ENCODE assay signal across 11 mouse cellular contexts in genomic region chr4:139489946-139490345, GRCm38 (mm10). TPM values are rescaled to one million over a fixed set of nuclear protein-coding genes. Genes with fewer than 3 reads are reported as not detected.
DNase-seq lines count a peak whose midpoint lies in the region; ATAC-seq lines count a peak whose summit lies in the region.
"Had no signal": no experiment of that assay in that cellular context is flagged by ENCODE, and none has a peak within 500 bp of the region (broad histone marks: within the 10 kb centered on the region; RNA-seq: fewer than 3 reads in every experiment).

No protein-coding gene starts in this region.

- no peak overlapping the region for H3K9ac ChIP-seq in heart, embryonic 15.5 days
- no peak overlapping the region for H3K9ac ChIP-seq in liver, embryonic 12.5 days
- H3K9ac ChIP-seq in forebrain, embryonic 16.5 days (replicated peaks; ENCODE audit: low read depth, low read length): no peak overlapping the region
- H3K9ac ChIP-seq: embryonic facial prominence, embryonic 15.5 days had no signal

- H3K4me3 ChIP-seq in heart, embryonic 15.5 days: no peak overlapping the region
- no peak overlapping the region for H3K4me3 ChIP-seq in liver, embryonic 12.5 days
- no peak overlapping the region for H3K4me3 ChIP-seq in forebrain, embryonic 16.5 days (replicated peaks; ENCODE audit: low read length)
- H3K4me3 ChIP-seq: embryonic facial prominence, embryonic 15.5 days had no signal

- 65% methylated on average over 1 of the region's 1 CpGs for WGBS in heart, embryonic 15.5 days
- WGBS in liver, embryonic 12.5 days (ENCODE audit: insufficient replicate concordance): 86% methylated on average over 1 of the region's 1 CpGs
- 78% methylated on average over 1 of the region's 1 CpGs for WGBS in forebrain, embryonic 16.5 days

- no peaks in the 10 kb centered on the region for H3K9me3 ChIP-seq in heart, embryonic 15.5 days (replicated peaks)
- H3K9me3 ChIP-seq in liver, embryonic 12.5 days (replicated peaks): no peaks in the 10 kb centered on the region
- H3K9me3 ChIP-seq in forebrain, embryonic 16.5 days (ENCODE audit: control insufficient read depth, low read length): no peaks in the 10 kb centered on the region
- H3K9me3 ChIP-seq: embryonic facial prominence, embryonic 15.5 days had no signal

- peak; percentile 20 to 39 for DNase-seq in heart, adult 9 months (ENCODE audit: low spot score in 2 of 2)
- no peak for DNase-seq in heart, adult 8-10 months (ENCODE audit: low spot score)
- DNase-seq in right cerebral cortex, adult 18-20 months: peak; percentile 59
- DNase-seq in right cerebral cortex, adult 2 months (ENCODE audit: low spot score in 2 of 2): no peak
- no peak for DNase-seq in adrenal gland, postnatal 25 days
- DNase-seq: kidney, adult 11 months had no signal

- peaks cover 54% of the 10 kb centered on the region for H3K36me3 ChIP-seq in heart, embryonic 15.5 days
- H3K36me3 ChIP-seq in liver, embryonic 12.5 days: peaks cover 69% of the 10 kb centered on the region
- peaks cover 11% of the 10 kb centered on the region; the same call in 1 of the 2 replicates for H3K36me3 ChIP-seq in forebrain, embryonic 16.5 days (ENCODE audit: control insufficient read depth, insufficient read depth)

- H3K4me2 ChIP-seq in heart, embryonic 15.5 days: no peak overlapping the region
- no peak overlapping the region for H3K4me2 ChIP-seq in liver, embryonic 12.5 days
- H3K4me2 ChIP-seq in forebrain, embryonic 16.5 days (ENCODE audit: low read length): no peak overlapping the region
- H3K4me2 ChIP-seq: embryonic facial prominence, embryonic 15.5 days had no signal

- no peak for ATAC-seq in heart, embryonic 15.5 days (replicated peaks; ENCODE audit: insufficient number of reproducible peaks, insufficient read depth, low FRiP score, low read depth)
- no peak for ATAC-seq in liver, embryonic 12.5 days
- no peak for ATAC-seq in forebrain, embryonic 16.5 days
- ATAC-seq: CD4-positive, CD25-positive, alpha-beta regulatory T cell, adult 4 months had no signal

- H3K27ac ChIP-seq in heart, embryonic 15.5 days: peak overlapping the region; percentile 22; the same call in 1 of the 2 replicates
- H3K27ac ChIP-seq in liver, embryonic 12.5 days: no peak overlapping the region
- no peak overlapping the region for H3K27ac ChIP-seq in forebrain, embryonic 16.5 days (ENCODE audit: low read length)
- H3K27ac ChIP-seq: embryonic facial prominence, embryonic 15.5 days had no signal

- H3K27me3 ChIP-seq in heart, embryonic 15.5 days: no peaks in the 10 kb centered on the region
- no peaks in the 10 kb centered on the region for H3K27me3 ChIP-seq in liver, embryonic 12.5 days (replicated peaks)
- H3K27me3 ChIP-seq in forebrain, embryonic 16.5 days (replicated peaks; ENCODE audit: control insufficient read depth, insufficient read depth, low read length): no peaks in the 10 kb centered on the region
- H3K27me3 ChIP-seq: embryonic facial prominence, embryonic 15.5 days had no signal

- peaks cover 13% of the 10 kb centered on the region for H3K4me1 ChIP-seq in heart, embryonic 15.5 days (replicated peaks)
- no peaks in the 10 kb centered on the region; the same call in 1 of the 2 replicates for H3K4me1 ChIP-seq in liver, embryonic 12.5 days
- H3K4me1 ChIP-seq in forebrain, embryonic 16.5 days (replicated peaks; ENCODE audit: control insufficient read depth, insufficient read depth, low read length): no peaks in the 10 kb centered on the region
- H3K4me1 ChIP-seq: embryonic facial prominence, embryonic 15.5 days had no signal

RNA-seq across cellular contexts. Expression of gene Iffo2, which starts 40.4 kb away (rescaled TPM):
- 1 to 10 TPM; 3.5 to 4.4 (median 4.2) TPM for total RNA-seq in heart, adult 8-10 months (2022)
- 2.4 and 3.4 TPM in 2 replicates for polyA plus RNA-seq in heart, embryonic 15.5 days (2015; fragmentation: Nextera tagmentation; extraction: Ambion mirVana)
- total RNA-seq in adrenal gland, postnatal 25 days (2021): 14.4 and 15.0 TPM in 2 replicates
- polyA plus RNA-seq in liver, embryonic 12.5 days (2016; fragmentation: Nextera tagmentation; extraction: Ambion mirVana): 1.8 and 2.3 TPM in 2 replicates
- polyA plus RNA-seq in forebrain, embryonic 16.5 days (2015; fragmentation: Nextera tagmentation; extraction: Ambion mirVana): 4.6 and 4.8 TPM in 2 replicates

Comparison
In these comparisons a context has a peak if more than half of its experiments do, and no peak if none do; other contexts are left out.
1. DNase-seq: peak in heart, adult 9 months (2 of 2) and right cerebral cortex, adult 18-20 months (single experiment); none in heart, adult 8-10 months (single experiment), right cerebral cortex, adult 2 months (0 of 2) and adrenal gland, postnatal 25 days (single experiment).